Mouse (Mus musculus): ENCODE measurements around the gene Ahdc1. TPM values are rescaled to one million over a fixed set of nuclear protein-coding genes. Genes with fewer than 3 reads are reported as not detected.

Ahdc1 gene
- total and polyA plus RNA-seq, 3 experiments = 2.5 to 8.8 TPM; not detected in 1

DNA sequence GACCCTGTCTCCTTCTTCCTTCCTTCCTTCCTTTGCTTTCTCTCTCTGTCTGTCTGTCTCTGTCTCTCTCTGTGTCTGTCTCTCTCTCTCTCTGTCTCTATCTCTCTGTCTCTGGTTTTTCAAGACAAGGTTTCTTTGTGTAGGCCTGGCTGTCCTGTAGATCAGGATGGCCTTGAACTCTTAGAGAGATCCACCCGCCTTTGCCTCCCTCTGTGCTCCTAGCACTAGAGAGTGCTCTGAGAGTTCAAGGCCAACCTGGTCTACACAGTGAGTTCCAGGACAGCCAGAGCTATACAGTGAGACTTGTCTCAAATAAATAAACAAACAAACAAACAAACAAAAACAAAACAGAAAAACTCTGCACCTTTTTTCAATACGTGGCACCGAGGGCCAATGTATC is 47.0 kb upstream of the Ahdc1 start:
- DNase-seq (ENCODE audit: low read depth, low spot score) = no peak
- Histone ChIP-seq H3K27ac (ENCODE audit: control insufficient read depth, low read depth, low read length) (no peak overlapping the region), H3K9me3 (replicated peaks; ENCODE audit: insufficient read depth, low read length) (no peaks in the 10 kb centered on the region), H3K36me3 (ENCODE audit: control insufficient read depth in 1 of 2, insufficient read depth in 2 of 2, low read length in 2 of 2) (peaks cover 0 to 2% of the 10 kb centered on the region in 2 experiments; a peak in 2 of 4 replicates), H3K9ac (ENCODE audit: control insufficient read depth, low read depth, low read length, poor library complexity, severe bottlenecking) (no peak overlapping the region), H3K79me2 (ENCODE audit: control insufficient read depth, insufficient read depth, low read length, poor library complexity) (no peaks in the 10 kb centered on the region), H3K4me1 (ENCODE audit: control insufficient read depth in 1 of 2, insufficient read depth in 2 of 2, low read length in 2 of 2) (peaks cover 0 to 11% of the 10 kb centered on the region in 2 experiments; a peak in 2 of 4 replicates), H3K27me3 (ENCODE audit: control insufficient read depth in 1 of 2, insufficient read depth in 2 of 2, low read length in 2 of 2) (peaks cover 3 to 7% of the 10 kb centered on the region in 2 experiments; a peak in 3 of 4 replicates), H3K4me3 (ENCODE audit: control insufficient read depth in 1 of 2, insufficient read depth in 1 of 2, low read depth in 2 of 2, low read length in 2 of 2) (no peak overlapping the region)
- TF ChIP-seq SIN3A (IDR thresholded peaks at IDR 0.05; ENCODE audit: low read length) = no peak
- no peak for TF ChIP-seq GABPA (IDR thresholded peaks at IDR 0.05; ENCODE audit: low read depth, low read length)

DNA sequence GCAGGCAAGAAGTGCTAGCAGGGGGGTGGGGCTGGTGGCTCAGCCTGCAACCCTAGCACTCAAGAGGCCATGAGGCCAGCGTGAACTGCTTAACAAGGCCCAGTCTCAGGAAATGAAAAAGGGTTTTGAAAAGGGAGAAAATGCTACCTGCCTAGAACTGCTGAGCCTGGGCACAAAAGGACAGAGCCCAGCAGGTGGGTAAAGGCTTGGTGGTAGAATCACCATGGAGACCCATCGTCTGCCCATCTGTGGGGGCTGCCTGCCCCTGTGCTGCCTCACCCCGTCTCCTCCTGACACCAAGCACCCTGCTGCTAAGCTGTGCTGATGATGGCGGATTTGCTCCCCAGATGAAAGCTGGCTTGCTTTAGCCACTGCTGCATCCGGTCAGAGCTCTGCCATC is 46.6 kb upstream of the Ahdc1 start:
- no peak overlapping the region for H3K9ac ChIP-seq (ENCODE audit: control insufficient read depth, low read depth, low read length, poor library complexity, severe bottlenecking)
- H3K27ac ChIP-seq (ENCODE audit: control insufficient read depth, low read depth, low read length) = no peak overlapping the region
- peaks cover 0 to 2% of the 10 kb centered on the region in 2 experiments; a peak in 2 of 4 replicates for H3K36me3 ChIP-seq (ENCODE audit: control insufficient read depth in 1 of 2, insufficient read depth in 2 of 2, low read length in 2 of 2)
- TF ChIP-seq GABPA (IDR thresholded peaks at IDR 0.05; ENCODE audit: low read depth, low read length) = no peak
- TF ChIP-seq ZMIZ1 (IDR thresholded peaks at IDR 0.05; ENCODE audit: low read depth, low read length) = no peak
- TF ChIP-seq TAL1 (IDR thresholded peaks at IDR 0.05; ENCODE audit: low read length) = no peak
- TF ChIP-seq SIN3A (IDR thresholded peaks at IDR 0.05; ENCODE audit: low read length) = no peak
- no peak for TF ChIP-seq MAZ (IDR thresholded peaks at IDR 0.05; ENCODE audit: low read depth, low read length)
- TF ChIP-seq USF2 (IDR thresholded peaks at IDR 0.05; ENCODE audit: borderline replicate concordance in 1 of 2, insufficient read depth in 1 of 2, low read depth in 1 of 2, low read length in 2 of 2) = no peak
- no peak for TF ChIP-seq ZC3H11A (IDR thresholded peaks at IDR 0.05; ENCODE audit: low read depth, low read length)
- TF ChIP-seq TBP (IDR thresholded peaks at IDR 0.05; ENCODE audit: low read depth, low read length) = no peak
- no peak for TF ChIP-seq ZKSCAN1 (IDR thresholded peaks at IDR 0.05; ENCODE audit: low read depth, low read length)
- no peak for TF ChIP-seq EP300 (IDR thresholded peaks at IDR 0.05; ENCODE audit: low read depth in 1 of 2, low read length in 2 of 2)
- no peak for TF ChIP-seq MAX (IDR thresholded peaks at IDR 0.05; ENCODE audit: low read length)
- TF ChIP-seq E2F4 (IDR thresholded peaks at IDR 0.05; ENCODE audit: borderline replicate concordance, low read depth, low read length) = no peak
- no peak for TF ChIP-seq JUND (IDR thresholded peaks at IDR 0.05; ENCODE audit: low read depth, low read length)
- no peak for TF ChIP-seq NELFE (IDR thresholded peaks at IDR 0.05; ENCODE audit: low read depth, low read length)
- no peak for TF ChIP-seq MAFK (IDR thresholded peaks at IDR 0.05; ENCODE audit: borderline replicate concordance, low read depth, low read length)
- H3K27me3 ChIP-seq (ENCODE audit: control insufficient read depth in 1 of 2, insufficient read depth in 2 of 2, low read length in 2 of 2) = peaks cover 3 to 7% of the 10 kb centered on the region in 2 experiments; a peak in 3 of 4 replicates
- no peaks in the 10 kb centered on the region for H3K79me2 ChIP-seq (ENCODE audit: control insufficient read depth, insufficient read depth, low read length, poor library complexity)
- H3K4me3 ChIP-seq (ENCODE audit: control insufficient read depth in 1 of 2, insufficient read depth in 1 of 2, low read depth in 2 of 2, low read length in 2 of 2) = no peak overlapping the region
- peaks cover 0 to 11% of the 10 kb centered on the region in 2 experiments; a peak in 2 of 4 replicates for H3K4me1 ChIP-seq (ENCODE audit: control insufficient read depth in 1 of 2, insufficient read depth in 2 of 2, low read length in 2 of 2)
- DNase-seq (ENCODE audit: low read depth, low spot score) = no peak
- no peaks in the 10 kb centered on the region for H3K9me3 ChIP-seq (replicated peaks; ENCODE audit: insufficient read depth, low read length)

Measured in MEL (cell line).